Mouse (Mus musculus) forebrain, embryonic 11.5 days (tissue): ENCODE measurements around the gene Slc30a1. TPM values are rescaled to one million over a fixed set of nuclear protein-coding genes. Genes with fewer than 3 reads are reported as not detected.

Source experiments
- ATAC-seq: fragments of 200-750 bp; cut with Nextera tagmentation; replicated peaks from 2 replicates; pipeline ENCODE4 v1.8.0; 2017; ENCODE audit warnings: moderate TSS enrichment; ENCODE audit not compliant: low FRiP score
- DNase-seq: peaks from one replicate; pipeline ENCODE4 v3.0.0-alpha.2; 2017; ENCODE audit warnings: low spot score
- H3K27ac ChIP-seq: fragments of 300-500 bp; sonication (generic); 2 replicates; pipeline ENCODE4 v1.5.1; 2014; ENCODE audit warnings: low read depth, low read length
- H3K27me3 ChIP-seq: fragments of 300-500 bp; sonication (generic); 2 replicates; pipeline ENCODE4 v1.6.1; 2014; ENCODE audit warnings: mild to moderate bottlenecking, low read length, mixed read lengths; ENCODE audit not compliant: control insufficient read depth, insufficient read depth
- H3K36me3 ChIP-seq: fragments of 300-500 bp; sonication (generic); 2 replicates; pipeline ENCODE4 v1.6.1; 2014; ENCODE audit warnings: mild to moderate bottlenecking, low read length, moderate library complexity, mixed read lengths; ENCODE audit not compliant: control insufficient read depth, insufficient read depth
- H3K4me1 ChIP-seq: fragments of 300-500 bp; sonication (generic); replicated peaks from 2 replicates; pipeline ENCODE4 v1.6.1; 2014; ENCODE audit warnings: low read length, mixed read lengths; ENCODE audit not compliant: control insufficient read depth, insufficient read depth
- H3K4me2 ChIP-seq: fragments of 300-500 bp; sonication (generic); 2 replicates; pipeline ENCODE4 v1.6.1; 2014; ENCODE audit warnings: low read depth, mild to moderate bottlenecking, low read length, moderate library complexity, mixed read lengths; ENCODE audit not compliant: severe bottlenecking
- H3K4me3 ChIP-seq: fragments of 300-500 bp; sonication (generic); 2 replicates; pipeline ENCODE4 v1.5.1; 2014; ENCODE audit warnings: low read depth, low read length
- H3K9ac ChIP-seq: fragments of 300-500 bp; sonication (generic); 2 replicates; pipeline ENCODE4 v1.6.1; 2014; ENCODE audit warnings: low read length
- H3K9me3 ChIP-seq: fragments of 300-500 bp; sonication (generic); 2 replicates; pipeline ENCODE4 v1.6.1; 2016; ENCODE audit warnings: low read length, mixed read lengths; ENCODE audit not compliant: control insufficient read depth
- WGBS: fragments of 180-500 bp; shearing (Covaris S2); extraction: QIAGEN DNeasy Blood & Tissue Kit; methylation state at CpG from one replicate; pipeline ENCODE4 v1.1.7; 2014; 5-methylcytosine and 5-hydroxymethylcytosine counted together
- polyA plus RNA-seq: library from polyadenylated mRNA; unstranded; fragments of >200 nt; fragmentation: Nextera tagmentation; extraction: Ambion mirVana; gene quantifications from 2 replicates; pipeline ENCODE4 v1.2.1, GENCODE M21; 2014

Gene Slc30a1
- polyA plus RNA-seq, 1 experiment from 2014 or later, result 2.2 TPM

- Histone ChIP-seq H3K4me2 (peak overlapping the region; percentile 89; the same call in 1 of the 2 replicates), H3K36me3 (peaks cover 6% of the 10 kb centered on the region; the same call in 1 of the 2 replicates), H3K4me3 (peak overlapping the region; percentile 89; the same call in 1 of the 2 replicates), H3K9me3 (no peaks in the 10 kb centered on the region), H3K27ac (no peak overlapping the region), H3K9ac (no peak overlapping the region), H3K27me3 (no peaks in the 10 kb centered on the region), H3K4me1 (peaks cover 15% of the 10 kb centered on the region)
- WGBS, result 96% methylated on average over 15 of the region's 15 CpGs
- ATAC-seq (no peak), DNase-seq (no peak)
Observed at GRCm38 (mm10) chr1:191908906-191909305, 2.3 kb downstream of the Slc30a1 start.

GRCm38 (mm10) chr1:191909316-191909715 is 2.7 kb downstream of the Slc30a1 start:
- Histone ChIP-seq H3K4me2 (no peak overlapping the region), H3K9me3 (no peaks in the 10 kb centered on the region), H3K9ac (no peak overlapping the region), H3K36me3 (peaks cover 6% of the 10 kb centered on the region; the same call in 1 of the 2 replicates), H3K27me3 (no peaks in the 10 kb centered on the region), H3K4me1 (peaks cover 15% of the 10 kb centered on the region), H3K4me3 (no peak overlapping the region), H3K27ac (no peak overlapping the region)
- ATAC-seq (no peak), DNase-seq (no peak)
- 94% methylated on average over 14 of the region's 14 CpGs for WGBS

- H3K27ac ChIP-seq, result no peak overlapping the region
- DNase-seq (no peak), ATAC-seq (no peak)
- H3K4me3 ChIP-seq, result no peak overlapping the region
- H3K4me2 ChIP-seq, result no peak overlapping the region
- peaks cover 15% of the 10 kb centered on the region for H3K4me1 ChIP-seq
- H3K9ac ChIP-seq, result no peak overlapping the region
- H3K27me3 ChIP-seq, result no peaks in the 10 kb centered on the region
- H3K9me3 ChIP-seq, result no peaks in the 10 kb centered on the region
- 82% methylated on average over 3 of the region's 3 CpGs for WGBS
- H3K36me3 ChIP-seq, result peaks cover 6% of the 10 kb centered on the region; the same call in 1 of the 2 replicates
Observed at GRCm38 (mm10) chr1:191910646-191911045, 4.1 kb downstream of the Slc30a1 start.

GRCm38 (mm10) chr1:191911067-191911668 is 4.6 kb downstream of the Slc30a1 start:
- peaks cover 15% of the 10 kb centered on the region for H3K4me1 ChIP-seq
- H3K4me2 ChIP-seq, result no peak overlapping the region
- WGBS, result 81% methylated on average over 3 of the region's 3 CpGs
- no peak overlapping the region for H3K27ac ChIP-seq
- H3K9ac ChIP-seq, result no peak overlapping the region
- H3K9me3 ChIP-seq, result no peaks in the 10 kb centered on the region
- ATAC-seq (no peak), DNase-seq (no peak)
- no peak overlapping the region for H3K4me3 ChIP-seq
- H3K27me3 ChIP-seq, result no peaks in the 10 kb centered on the region
- H3K36me3 ChIP-seq, result peaks cover 6% of the 10 kb centered on the region; the same call in 1 of the 2 replicates

- Histone ChIP-seq H3K4me2 (no peak overlapping the region), H3K4me1 (peaks cover 4% of the 10 kb centered on the region; the same call in 1 of the 2 replicates), H3K4me3 (no peak overlapping the region), H3K9me3 (no peaks in the 10 kb centered on the region), H3K27ac (no peak overlapping the region), H3K9ac (no peak overlapping the region), H3K36me3 (no peaks in the 10 kb centered on the region), H3K27me3 (no peaks in the 10 kb centered on the region)
- ATAC-seq, result no peak
- DNase-seq, result no peak
- 85% methylated on average over 6 of the region's 6 CpGs for WGBS
Observed at GRCm38 (mm10) chr1:191914647-191915046, 8.1 kb downstream of the Slc30a1 start.

GRCm38 (mm10) chr1:191915586-191915985 is 9.0 kb downstream of the Slc30a1 start:
- Histone ChIP-seq H3K4me3 (no peak overlapping the region), H3K9me3 (no peaks in the 10 kb centered on the region), H3K27me3 (no peaks in the 10 kb centered on the region), H3K36me3 (no peaks in the 10 kb centered on the region), H3K4me1 (no peaks in the 10 kb centered on the region), H3K9ac (no peak overlapping the region), H3K27ac (no peak overlapping the region), H3K4me2 (no peak overlapping the region)
- ATAC-seq, result no peak
- whole genome bisulfite sequencing, result 64% methylated on average over 1 of the region's 1 CpGs
- no peak for DNase-seq

- Histone ChIP-seq H3K9ac (no peak overlapping the region), H3K4me1 (no peaks in the 10 kb centered on the region), H3K27me3 (no peaks in the 10 kb centered on the region), H3K36me3 (no peaks in the 10 kb centered on the region), H3K9me3 (no peaks in the 10 kb centered on the region), H3K4me3 (no peak overlapping the region), H3K4me2 (no peak overlapping the region), H3K27ac (no peak overlapping the region)
- ATAC-seq, result no peak
- DNase-seq, result no peak
- 69% methylated on average over 5 of the region's 5 CpGs for WGBS
Observed at GRCm38 (mm10) chr1:191916876-191917275, 10.3 kb downstream of the Slc30a1 start.

- Histone ChIP-seq H3K36me3 (no peaks in the 10 kb centered on the region), H3K27ac (no peak overlapping the region), H3K27me3 (no peaks in the 10 kb centered on the region), H3K4me1 (no peaks in the 10 kb centered on the region), H3K4me3 (no peak overlapping the region), H3K4me2 (no peak overlapping the region), H3K9ac (no peak overlapping the region), H3K9me3 (no peaks in the 10 kb centered on the region)
- WGBS, result 89% methylated on average over 2 of the region's 2 CpGs
- no peak for ATAC-seq
- no peak for DNase-seq
Observed at GRCm38 (mm10) chr1:191919336-191919735, 12.8 kb downstream of the Slc30a1 start.

GRCm38 (mm10) chr1:191921701-191922100 is 15.1 kb downstream of the Slc30a1 start:
- WGBS, result 89% methylated on average over 3 of the region's 3 CpGs
- no peaks in the 10 kb centered on the region for H3K9me3 ChIP-seq
- DNase-seq, result no peak
- no peak overlapping the region for H3K4me3 ChIP-seq
- H3K36me3 ChIP-seq, result no peaks in the 10 kb centered on the region
- H3K4me1 ChIP-seq, result no peaks in the 10 kb centered on the region
- no peaks in the 10 kb centered on the region for H3K27me3 ChIP-seq
- no peak for ATAC-seq
- H3K4me2 ChIP-seq, result no peak overlapping the region
- H3K27ac ChIP-seq, result no peak overlapping the region
- H3K9ac ChIP-seq, result no peak overlapping the region
